Mouse (Mus musculus) left cerebral cortex, postnatal 14 days (tissue): ENCODE results near the gene Mboat1. TPM values are rescaled to one million over a fixed set of nuclear protein-coding genes. Genes with fewer than 3 reads are reported as not detected.
A peak's percentile ranks its signal among the peaks of the same experiment; 100 is the strongest.

Experiments used
- DNase-seq, 2 experiments: peaks; one replicate each; pipeline ENCODE4 v3.0.0; 2021 to 2022; ENCODE audit warnings: low spot score in 2 of 2, mixed read lengths in 1 of 2
- intact Hi-C: fragments of 180-260 bp; cut with DNase I; formaldehyde crosslinking; loops from one replicate; pipeline ENCODE4 v1.15.1; 2025
- total RNA-seq, 2 experiments: library from RNA; stranded (reverse); gene quantifications; 2 replicates each; pipeline ENCODE4 v1.2.3; 2021

Mboat1 gene
- total RNA-seq, 2 experiments from 2014 or later = 0.88 to 1.1 TPM

DNA sequence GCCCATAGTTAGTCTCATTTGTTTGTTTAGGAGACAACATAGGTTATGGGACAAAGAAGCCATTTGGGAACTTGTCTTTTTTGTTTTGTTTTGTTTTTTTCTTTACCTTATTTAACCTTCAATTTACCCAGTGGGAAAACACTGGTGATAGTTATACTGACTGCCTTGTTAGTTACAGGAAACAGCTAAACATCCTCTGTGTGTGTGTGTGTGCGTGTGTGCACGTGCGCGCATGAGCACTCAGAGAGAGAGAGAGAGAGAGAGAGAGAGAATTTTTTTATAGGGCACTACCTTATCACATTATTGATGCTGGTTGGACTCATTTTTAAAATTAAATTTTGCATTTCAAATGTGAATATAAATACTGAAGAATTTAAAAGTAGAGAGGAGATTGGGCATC is 38.3 kb downstream of the Mboat1 start:
- intact Hi-C loops = no loop called here
- no peak for DNase-seq

DNA sequence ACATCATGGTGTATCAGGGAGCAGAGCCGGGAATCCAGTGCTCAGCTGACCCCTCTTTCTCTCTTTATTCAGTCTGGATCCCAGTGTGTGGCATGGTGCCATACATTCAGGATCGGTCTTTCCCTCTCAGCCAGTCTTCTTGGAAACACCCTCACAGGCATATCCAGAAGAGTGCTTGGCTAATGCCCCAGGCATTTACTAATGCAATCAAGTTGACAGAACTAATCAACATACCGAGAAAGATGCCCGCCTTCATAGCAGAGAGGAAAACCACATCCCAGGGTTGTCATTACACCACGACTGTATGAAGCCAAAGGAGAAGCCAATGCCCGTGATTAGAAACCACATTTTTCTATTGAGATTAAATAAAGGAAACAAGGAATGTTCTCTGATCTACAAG is 41.1 kb downstream of the Mboat1 start:
- no peak for DNase-seq
- intact Hi-C loops = no loop called here

GRCm38 (mm10) chr13:30185549-30185948 is 49.3 kb downstream of the Mboat1 start:
- DNase-seq = no peak
- intact Hi-C loops = no loop called here

- DNase-seq = peak; percentile 7 to 9
- intact Hi-C loops = no loop called here
Observed at GRCm38 (mm10) chr13:30185959-30186358, 49.7 kb downstream of the Mboat1 start.

- intact Hi-C loops = no loop called here
- DNase-seq = peak; percentile 54 to 76
Observed at GRCm38 (mm10) chr13:30186456-30186855, 50.2 kb downstream of the Mboat1 start.

DNA sequence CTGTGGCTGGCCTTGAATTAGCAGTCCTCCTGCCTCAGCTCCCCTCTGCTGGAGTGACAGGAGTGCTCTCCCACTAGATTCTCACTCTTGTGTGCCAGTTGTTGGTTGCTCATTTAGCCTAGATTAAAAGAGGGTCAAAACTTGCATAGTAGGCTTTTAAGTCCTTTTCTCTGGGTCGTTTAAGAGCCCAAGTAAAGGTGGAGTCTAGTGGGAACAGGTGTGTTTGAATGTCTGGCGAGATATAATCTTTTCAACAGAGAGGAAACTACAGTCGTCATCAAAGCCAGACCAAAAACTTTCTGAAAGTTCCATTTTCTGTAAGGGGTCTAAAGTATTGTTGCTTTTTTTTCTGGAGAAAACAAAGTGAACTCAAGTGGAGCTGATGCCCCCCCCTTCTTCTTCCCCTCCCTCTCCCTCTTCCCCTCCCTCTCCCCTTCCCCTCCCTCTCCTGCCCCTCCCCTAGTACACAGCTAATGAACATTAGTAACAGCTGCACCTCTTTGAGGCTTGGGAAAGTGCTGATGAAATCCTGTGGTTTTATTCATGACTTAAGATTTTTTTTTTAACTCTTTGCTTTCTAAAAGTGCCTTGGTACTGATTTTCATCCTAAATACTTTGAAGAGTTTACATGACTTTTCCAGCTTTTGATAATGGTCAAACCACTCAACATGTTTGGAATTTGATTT is 55.9 kb downstream of the Mboat1 start:
- intact Hi-C loops = no loop called here

GRCm38 (mm10) chr13:30193363-30193762 is 57.1 kb downstream of the Mboat1 start:
- no peak for DNase-seq
- intact Hi-C loops = no loop called here

More for the DNA sequence above, 55.9 kb downstream of the Mboat1 start:
- DNase-seq = no peak

DNA sequence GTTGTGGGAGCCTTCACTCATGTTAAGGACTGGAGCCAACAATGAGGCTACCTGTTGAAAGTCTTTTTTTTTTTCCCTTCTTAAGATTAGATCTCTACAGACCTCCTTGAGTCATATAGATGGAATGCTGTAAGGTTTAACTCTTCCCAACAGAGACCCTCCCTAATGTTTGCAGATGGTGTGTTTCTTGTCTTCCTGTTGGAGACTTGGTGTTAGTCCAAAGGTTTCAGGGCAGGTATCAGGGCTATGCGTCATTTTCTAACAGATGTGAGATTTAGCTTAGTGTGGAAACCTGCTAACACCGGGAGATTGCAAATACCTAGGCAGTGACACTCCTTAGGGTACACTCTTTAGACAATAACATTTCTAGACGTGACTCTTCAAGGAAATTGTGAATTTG is 58.5 kb downstream of the Mboat1 start:
- no peak for DNase-seq
- intact Hi-C loops = no loop called here

- intact Hi-C loops = no loop called here
- no peak for DNase-seq
Observed at GRCm38 (mm10) chr13:30196661-30197060, 60.4 kb downstream of the Mboat1 start.

DNA sequence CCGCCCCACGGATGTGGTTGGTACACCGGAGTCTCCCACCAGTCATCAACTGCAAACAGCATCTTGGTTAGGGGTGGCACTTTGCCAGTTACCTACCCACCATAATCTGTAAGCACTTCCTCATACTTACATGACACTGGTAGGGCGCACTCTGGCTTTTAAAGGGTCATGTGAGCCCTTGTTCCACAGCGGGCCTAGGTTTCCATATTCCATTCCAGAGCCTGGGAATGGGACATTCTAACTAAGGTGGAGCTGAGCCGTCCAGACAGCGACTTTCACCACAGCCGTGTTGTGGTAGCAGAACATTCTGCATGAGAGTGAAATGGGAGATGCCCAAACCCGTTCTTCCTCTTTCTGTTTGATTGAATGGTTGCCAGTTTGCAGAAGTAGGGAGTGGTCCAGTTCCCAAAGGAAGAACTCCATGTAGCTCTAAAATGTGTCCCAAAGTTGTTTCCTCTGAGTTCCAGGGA is 61.8 kb downstream of the Mboat1 start:
- intact Hi-C loops = no loop called here
- DNase-seq = no peak

DNA sequence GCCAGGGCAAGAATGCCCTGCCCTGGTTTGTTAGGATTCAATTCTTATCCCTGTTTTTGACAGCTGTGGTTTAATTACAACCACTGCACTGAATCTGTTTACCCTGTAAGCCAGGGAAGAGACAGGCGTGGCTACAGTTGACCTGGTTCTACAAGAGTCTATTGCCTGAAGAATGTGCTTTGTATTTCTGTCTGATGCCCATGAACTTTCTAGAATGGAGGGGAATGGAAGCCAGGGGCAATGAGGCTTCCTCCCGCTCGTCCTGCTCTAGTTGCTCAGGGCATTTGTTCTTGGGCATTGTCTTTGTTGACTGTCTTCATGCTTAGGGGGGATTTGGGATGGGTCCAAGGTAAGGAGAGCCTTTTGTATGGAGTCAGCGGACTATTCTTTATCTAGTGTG is 63.5 kb downstream of the Mboat1 start:
- DNase-seq = no peak
- intact Hi-C loops = no loop called here

- no peak for DNase-seq
- intact Hi-C loops = no loop called here
Observed at GRCm38 (mm10) chr13:30200737-30201136, 64.4 kb downstream of the Mboat1 start.

- DNase-seq = no peak
- intact Hi-C loops = no loop called here
Observed at GRCm38 (mm10) chr13:30203018-30203417, 66.7 kb downstream of the Mboat1 start.

- DNase-seq = no peak
- intact Hi-C loops = no loop called here
Observed at GRCm38 (mm10) chr13:30208176-30208575, 71.9 kb downstream of the Mboat1 start.

GRCm38 (mm10) chr13:30213276-30213675 is 77.0 kb downstream of the Mboat1 start:
- intact Hi-C loops = no loop called here
- DNase-seq = no peak

- no peak for DNase-seq
- intact Hi-C loops = no loop called here
Observed at GRCm38 (mm10) chr13:30217588-30218371, 81.5 kb downstream of the Mboat1 start.

GRCm38 (mm10) chr13:30219597-30219996 is 83.3 kb downstream of the Mboat1 start:
- intact Hi-C loops = no loop called here
- no peak for DNase-seq

GRCm38 (mm10) chr13:30221316-30221715 is 85.0 kb downstream of the Mboat1 start:
- no peak for DNase-seq
- intact Hi-C loops = no loop called here

DNA sequence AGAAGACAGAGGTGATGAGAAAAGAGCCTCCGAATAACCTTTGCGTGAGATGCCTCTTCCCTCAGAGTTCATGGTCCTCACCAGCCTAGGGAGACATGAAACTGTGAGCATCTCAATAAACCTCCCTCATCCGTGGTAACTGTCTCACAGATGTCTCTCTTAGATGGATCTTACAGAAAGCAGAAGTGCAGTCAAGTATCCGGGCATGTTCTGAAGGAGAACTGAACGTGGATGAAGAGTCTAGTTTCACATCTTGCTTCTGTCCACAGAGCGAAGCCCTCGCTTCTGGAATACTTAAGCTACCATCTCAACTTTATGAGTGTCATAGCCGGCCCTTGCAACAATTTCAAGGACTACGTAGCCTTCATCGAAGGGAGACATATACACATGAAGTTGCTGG is 87.8 kb downstream of the Mboat1 start:
- intact Hi-C loops = no loop called here
- no peak for DNase-seq

DNA sequence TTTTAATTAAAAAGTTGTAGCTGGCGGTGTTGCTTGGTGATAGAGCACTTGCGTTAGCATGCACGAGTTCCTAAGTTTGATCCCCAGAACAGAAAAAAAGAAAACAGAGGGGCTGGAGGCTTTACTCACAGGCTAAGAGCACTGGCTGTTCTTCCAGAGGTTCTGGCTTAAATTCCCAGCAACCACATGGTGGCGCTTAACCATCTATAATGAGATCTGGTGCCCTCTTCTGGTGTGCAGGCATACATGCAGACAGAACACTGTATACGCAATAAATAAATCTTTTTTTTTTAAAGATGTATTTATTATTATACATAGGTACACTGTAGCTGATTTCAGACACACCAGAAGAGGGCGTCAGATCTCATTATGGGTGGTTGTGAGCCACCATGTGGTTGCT is 88.4 kb downstream of the Mboat1 start:
- intact Hi-C loops = no loop called here
- DNase-seq = no peak

DNA sequence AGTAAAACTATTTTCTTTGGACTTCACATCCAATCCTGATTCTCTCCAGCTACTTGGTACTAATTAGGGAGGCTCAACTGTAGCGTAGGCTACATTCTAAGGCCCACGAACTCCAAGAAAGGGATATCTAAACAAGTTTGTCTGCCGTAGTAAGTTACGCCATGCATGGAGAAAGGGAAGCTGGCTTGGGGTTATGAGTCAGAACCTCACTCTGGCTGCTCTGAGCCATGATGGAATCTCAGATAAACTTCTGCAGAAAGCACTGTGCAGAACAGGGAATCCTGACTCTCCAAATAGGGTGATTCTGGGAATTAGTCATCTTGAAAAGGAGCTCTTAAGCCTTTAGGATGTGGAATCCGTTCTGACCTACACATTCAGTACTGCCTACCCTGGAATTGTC is 92.5 kb downstream of the Mboat1 start:
- intact Hi-C loops = no loop called here
- DNase-seq = no peak
